Mouse (Mus musculus): Measurements from ENCODE around the gene Hoxc6. TPM values are rescaled to one million over a fixed set of nuclear protein-coding genes. Genes with fewer than 3 reads are reported as not detected.

The Hoxc6 gene
- polyA plus RNA-seq, 1 experiment from 2014 or later = 35.1 TPM

DNA sequence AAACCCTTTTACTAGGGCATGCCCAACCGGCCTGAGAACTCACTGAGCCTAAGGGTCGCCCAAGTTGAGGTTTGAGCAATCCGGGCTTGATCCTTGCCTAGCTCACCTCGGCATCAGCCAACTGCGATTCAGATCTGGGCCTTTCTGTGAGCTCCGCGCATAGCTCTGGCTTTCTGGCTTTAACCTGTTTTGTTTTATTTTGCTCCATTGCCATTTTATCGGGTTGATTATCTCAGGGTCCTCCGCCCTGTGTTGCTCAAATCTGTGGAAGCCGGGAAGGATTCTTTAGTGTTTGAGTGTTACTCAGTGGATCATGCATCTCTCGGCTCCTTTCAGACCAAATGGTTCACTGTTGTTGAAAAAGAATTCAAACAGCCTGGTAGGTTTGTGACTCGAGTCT is 60.7 kb downstream of the Hoxc6 start:
- H3K4me3 ChIP-seq (replicated peaks) = peak overlapping the region; percentile 22; the same call in 1 of the 2 replicates
- WGBS = 15% methylated on average over 12 of the region's 12 CpGs

DNA sequence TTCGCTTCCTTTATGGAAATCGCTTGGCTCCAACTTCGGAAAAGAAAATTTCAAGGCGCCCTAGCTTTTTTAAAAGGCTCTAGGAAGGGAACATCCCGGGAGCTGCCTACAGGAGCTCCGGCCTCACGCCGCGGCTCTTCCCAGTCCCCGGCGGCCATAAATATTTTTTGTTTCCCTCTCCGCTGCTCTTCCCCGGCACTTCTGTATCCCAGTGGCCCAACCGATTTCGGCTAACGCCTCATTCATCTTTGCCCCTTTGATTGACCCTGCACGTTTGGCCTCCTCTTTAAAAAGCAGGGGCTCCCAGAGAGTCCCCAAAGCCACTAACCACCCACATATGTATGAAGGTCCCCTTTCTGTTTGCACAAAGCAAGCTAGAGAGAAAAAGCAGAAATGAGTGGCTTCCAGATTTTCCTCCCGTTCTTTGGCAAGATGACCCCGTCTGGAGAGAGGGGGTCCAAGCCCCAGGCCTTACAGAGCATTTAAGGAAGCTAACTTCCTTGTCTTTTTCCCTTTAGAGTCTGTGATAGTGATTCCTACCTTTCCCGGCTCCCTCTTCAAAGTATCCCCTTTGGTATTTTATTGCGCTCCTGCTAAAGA is 61.4 kb downstream of the Hoxc6 start:
- peak overlapping the region; percentile 37; the same call in 1 of the 2 replicates for H3K9ac ChIP-seq (replicated peaks)
- H3K36me3 ChIP-seq = no peaks in the 10 kb centered on the region
- no peaks in the 10 kb centered on the region for H3K9me3 ChIP-seq (replicated peaks)
- WGBS = 4% methylated on average over 21 of the region's 21 CpGs
- ATAC-seq (ENCODE audit: low FRiP score) = no peak
- peak overlapping the region; percentile 22 for H3K4me3 ChIP-seq (replicated peaks)
- peaks cover 77% of the 10 kb centered on the region for H3K4me1 ChIP-seq
- peak overlapping the region; percentile 51 for H3K4me2 ChIP-seq
- no peaks in the 10 kb centered on the region for H3K27me3 ChIP-seq (replicated peaks)
- peak overlapping the region; percentile 81 for H3K27ac ChIP-seq (replicated peaks)

More for the DNA sequence above, 60.7 kb downstream of the Hoxc6 start:
- no peak for ATAC-seq (ENCODE audit: low FRiP score)
- H3K27ac ChIP-seq (replicated peaks) = peak overlapping the region; percentile 75
- 0 out of 2 replicates have a peak overlapping the region, but pooled peaks have one; percentile 37 for H3K9ac ChIP-seq (replicated peaks)
- no peaks in the 10 kb centered on the region for H3K27me3 ChIP-seq (replicated peaks)
- no peaks in the 10 kb centered on the region for H3K9me3 ChIP-seq (replicated peaks)
- H3K4me1 ChIP-seq = peaks cover 83% of the 10 kb centered on the region
- H3K36me3 ChIP-seq = no peaks in the 10 kb centered on the region
- H3K4me2 ChIP-seq = peak overlapping the region; percentile 51

DNA sequence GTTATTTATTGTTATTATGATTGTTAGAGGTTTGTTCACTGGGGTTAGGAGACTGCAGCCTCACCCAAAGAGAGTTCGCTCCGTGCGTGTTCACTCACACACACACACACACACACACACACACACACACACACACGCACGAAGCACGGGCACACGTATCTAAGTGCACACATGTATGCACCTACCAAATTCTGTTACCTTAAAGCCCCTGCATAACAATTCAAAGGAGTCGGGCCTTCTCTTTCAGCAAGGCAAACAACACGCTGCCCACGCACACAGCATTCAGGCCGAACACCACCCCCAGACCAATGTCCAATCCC is 61.9 kb downstream of the Hoxc6 start:
- peak; percentile 11; the same call in 1 of the 2 replicates for ATAC-seq (ENCODE audit: low FRiP score)
- Histone ChIP-seq H3K9me3 (replicated peaks) (no peaks in the 10 kb centered on the region), H3K4me3 (replicated peaks) (peak overlapping the region; percentile 22), H3K27ac (replicated peaks) (peak overlapping the region; percentile 81), H3K27me3 (replicated peaks) (no peaks in the 10 kb centered on the region), H3K36me3 (no peaks in the 10 kb centered on the region), H3K4me2 (peak overlapping the region; percentile 51), H3K9ac (replicated peaks) (peak overlapping the region; percentile 37), H3K4me1 (peaks cover 73% of the 10 kb centered on the region)
- 12% methylated on average over 11 of the region's 11 CpGs for WGBS

DNA sequence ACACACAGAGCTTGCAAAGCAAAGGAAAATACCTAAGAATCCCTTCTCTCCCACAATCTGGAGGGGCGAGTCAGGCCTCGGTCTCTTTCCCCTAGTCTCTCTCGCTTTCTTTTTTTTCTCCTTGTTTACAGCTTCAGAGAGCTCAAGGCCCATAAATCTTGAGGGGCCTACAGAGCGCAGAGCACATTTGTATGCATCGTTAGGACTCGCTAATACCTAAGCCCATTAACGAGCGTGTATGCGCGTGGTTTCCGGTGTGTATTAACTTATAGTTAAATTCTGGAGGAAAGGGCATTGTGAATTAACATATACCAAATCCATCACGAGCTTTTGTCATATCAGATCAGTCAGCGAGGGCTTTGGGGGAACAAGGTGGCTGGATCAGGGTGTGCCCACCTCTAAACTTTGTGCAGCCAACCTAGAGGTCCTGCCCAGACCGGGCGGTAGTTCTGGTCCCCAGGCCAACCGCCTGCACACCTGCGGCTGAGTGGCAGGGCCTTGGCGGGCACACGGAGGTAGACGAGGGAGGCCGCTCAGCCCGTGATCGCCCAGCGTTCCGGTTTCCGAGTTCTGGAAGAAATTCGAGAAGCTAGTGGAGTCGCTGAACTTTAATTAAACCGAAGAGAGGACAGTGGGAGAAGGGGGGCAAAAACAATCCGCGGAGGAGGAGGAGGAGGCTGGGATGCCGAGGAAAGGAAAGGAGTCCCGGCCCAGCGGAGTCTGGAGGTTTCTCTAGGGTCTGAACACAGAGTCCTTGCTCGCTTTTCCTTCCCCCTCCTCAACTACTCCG is 62.5 kb downstream of the Hoxc6 start:
- Histone ChIP-seq H3K4me2 (peak overlapping the region; percentile 51), H3K4me3 (replicated peaks) (peak overlapping the region; percentile 22), H3K9me3 (replicated peaks) (no peaks in the 10 kb centered on the region), H3K27me3 (replicated peaks) (no peaks in the 10 kb centered on the region), H3K9ac (replicated peaks) (peak overlapping the region; percentile 37), H3K27ac (replicated peaks) (peak overlapping the region; percentile 81), H3K4me1 (peaks cover 72% of the 10 kb centered on the region), H3K36me3 (no peaks in the 10 kb centered on the region)
- peak; percentile 68 for ATAC-seq (ENCODE audit: low FRiP score)
- WGBS = 7% methylated on average over 36 of the region's 36 CpGs

DNA sequence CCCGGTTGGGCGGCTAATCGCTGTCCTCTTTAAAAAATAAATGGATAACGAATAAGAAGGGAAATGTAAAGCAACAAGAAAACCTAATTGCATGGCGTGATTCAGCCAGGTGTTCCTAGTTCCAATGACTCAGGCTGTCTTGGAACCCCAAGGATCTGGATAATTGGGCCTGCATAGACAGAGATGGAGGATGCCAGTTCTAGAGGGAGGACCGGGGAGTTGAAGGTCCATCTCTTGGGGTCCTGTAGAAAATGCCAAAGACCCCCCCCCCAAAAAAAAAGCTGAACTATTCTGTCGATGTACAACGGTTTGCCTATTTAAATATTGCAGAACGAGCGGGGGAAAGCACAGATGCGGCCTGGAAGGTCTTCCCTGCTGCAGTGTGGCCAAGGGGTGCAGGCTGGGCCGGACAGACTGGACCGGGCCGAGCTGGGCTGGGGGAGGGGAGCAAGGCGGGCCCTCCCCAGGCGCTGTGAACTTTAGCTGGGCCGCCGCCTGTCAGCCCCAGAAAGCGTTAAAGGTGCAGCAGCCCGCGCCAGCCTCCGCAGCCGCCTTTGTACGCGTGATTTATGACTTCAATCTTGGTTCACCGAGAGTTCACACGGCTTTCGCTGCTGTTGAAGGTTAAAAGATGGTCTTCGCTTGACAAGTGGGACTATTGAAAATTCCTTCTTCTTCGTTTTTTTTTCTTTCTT is 63.2 kb downstream of the Hoxc6 start:
- Histone ChIP-seq H3K27ac (replicated peaks) (peak overlapping the region; percentile 81), H3K36me3 (no peaks in the 10 kb centered on the region), H3K9ac (replicated peaks) (peak overlapping the region; percentile 37), H3K4me3 (replicated peaks) (peak overlapping the region; percentile 22), H3K27me3 (replicated peaks) (no peaks in the 10 kb centered on the region), H3K4me2 (peak overlapping the region; percentile 51), H3K9me3 (replicated peaks) (no peaks in the 10 kb centered on the region), H3K4me1 (peaks cover 72% of the 10 kb centered on the region)
- WGBS = 4% methylated on average over 30 of the region's 30 CpGs
- ATAC-seq (ENCODE audit: low FRiP score) = peak; percentile 27; the same call in 1 of the 2 replicates

MicroRNAs encoded within 50 kb of the gene (microRNA counts, 519-probe panel; counts per million panel counts)
- microRNA mmu-miR-615-3p (2,522 counts per million, percentile 59 among the panel's probes with 10 or more counts), microRNA mmu-miR-615-5p (793 counts per million, percentile 2 among the panel's probes with 10 or more counts)

Small RNA genes within 50 kb of the gene (microRNA-seq; reads per million reads assigned to microRNA genes)
- 1,732 reads per million, percentile 83 among the genes with 10 or more reads in this experiment for gene Mir196a-2
- gene Mir615 = 6,696 reads per million, percentile 95 among the genes with 10 or more reads in this experiment

Other genes starting within 250 kb of the Hoxc6 start
- 5.7 and 9.3 TPM in 2 replicates for gene Hoxc13, start 77.2 kb upstream of the Hoxc6 start, polyA plus RNA-seq (2015; fragmentation: Nextera tagmentation; extraction: Ambion mirVana)
- gene Hoxc12, start 61.5 kb upstream of the Hoxc6 start, polyA plus RNA-seq (2015; fragmentation: Nextera tagmentation; extraction: Ambion mirVana) = 12.7 and 19.7 TPM in 2 replicates
- gene Hoxc11, start 43.8 kb upstream of the Hoxc6 start, polyA plus RNA-seq (2015; fragmentation: Nextera tagmentation; extraction: Ambion mirVana) = 2.1 and 5.6 TPM in 2 replicates
- 51.3 and 71.0 TPM in 2 replicates for gene Hoxc10, start 31.5 kb upstream of the Hoxc6 start, polyA plus RNA-seq (2015; fragmentation: Nextera tagmentation; extraction: Ambion mirVana)
- gene Hoxc5, start 30.8 kb upstream of the Hoxc6 start, polyA plus RNA-seq (2015; fragmentation: Nextera tagmentation; extraction: Ambion mirVana) = 14.6 and 20.7 TPM in 2 replicates
- gene Hoxc9, start 21.8 kb upstream of the Hoxc6 start, polyA plus RNA-seq (2015; fragmentation: Nextera tagmentation; extraction: Ambion mirVana) = 19.7 and 30.9 TPM in 2 replicates
- gene Hoxc8, start 7.7 kb upstream of the Hoxc6 start, polyA plus RNA-seq (2015; fragmentation: Nextera tagmentation; extraction: Ambion mirVana) = 56.5 and 108 TPM in 2 replicates
- 26.7 and 48.6 TPM in 2 replicates for gene Hoxc4, start 20.7 kb downstream of the Hoxc6 start, polyA plus RNA-seq (2015; fragmentation: Nextera tagmentation; extraction: Ambion mirVana)
- gene Smug1, start 168.8 kb downstream of the Hoxc6 start, polyA plus RNA-seq (2015; fragmentation: Nextera tagmentation; extraction: Ambion mirVana) = 25.8 and 30.9 TPM in 2 replicates
- gene Cbx5, start 241.6 kb downstream of the Hoxc6 start, polyA plus RNA-seq (2015; fragmentation: Nextera tagmentation; extraction: Ambion mirVana) = 102 and 107 TPM in 2 replicates
- gene Hnrnpa1, start 242.2 kb downstream of the Hoxc6 start, polyA plus RNA-seq (2015; fragmentation: Nextera tagmentation; extraction: Ambion mirVana) = 582 and 600 TPM in 2 replicates

Data from neural tube, embryonic 15.5 days (tissue).